Mouse (Mus musculus) heart, adult 8-10 months (tissue): ENCODE results near the gene Bcl9. TPM values are rescaled to one million over a fixed set of nuclear protein-coding genes. Genes with fewer than 3 reads are reported as not detected.

Experiments
- DNase-seq: peaks from one replicate; pipeline ENCODE4 v3.0.0; 2022; ENCODE audit warnings: low spot score
- total RNA-seq, 4 experiments: library from RNA; stranded (reverse); gene quantifications; 2 replicates each; pipeline ENCODE4 v1.2.4; 2022

Gene Bcl9
- total RNA-seq, 4 experiments from 2014 or later, result 16.8 to 26.1 (median 24.4) TPM

DNA sequence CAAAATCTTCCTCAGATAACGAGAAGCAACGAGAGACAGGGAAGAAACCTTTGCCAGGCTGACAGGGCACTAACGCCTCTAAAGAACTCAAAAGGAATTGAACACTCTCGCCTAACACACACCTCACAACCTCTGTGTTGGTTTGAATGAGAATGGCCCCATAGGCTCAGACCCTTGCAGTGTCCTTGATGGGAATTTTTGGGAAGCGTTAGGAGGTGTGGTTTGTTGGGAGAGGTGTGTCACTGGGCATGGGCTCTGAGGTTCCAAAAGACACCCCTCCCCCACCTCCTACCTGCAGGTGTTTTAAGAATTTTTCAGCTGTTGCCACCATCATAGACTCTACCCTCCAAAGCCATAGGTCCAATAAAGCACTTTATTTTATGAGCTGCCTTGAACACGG, 118.8 kb downstream of the Bcl9 start:
- DNase-seq, result no peak

DNA sequence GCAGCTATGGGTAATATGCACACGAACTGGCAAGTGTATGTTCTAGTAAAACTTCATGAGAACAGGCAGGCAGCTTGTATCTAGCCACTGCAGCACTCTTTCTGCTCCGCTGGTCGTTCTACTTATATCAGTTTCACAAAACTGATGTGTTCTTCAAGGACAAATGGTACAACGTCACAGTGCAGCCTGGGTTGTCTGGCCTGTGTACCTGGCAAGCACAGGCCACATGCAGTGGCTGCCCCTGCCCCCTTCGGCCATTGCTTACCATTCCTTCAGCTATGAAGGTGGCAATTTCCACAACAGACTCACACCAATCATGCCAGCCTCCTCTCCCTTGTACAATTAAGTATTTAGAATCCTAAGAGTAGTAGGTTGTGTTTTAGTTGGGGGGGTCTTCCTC, 125.1 kb downstream of the Bcl9 start:
- DNase-seq, result no peak

DNA sequence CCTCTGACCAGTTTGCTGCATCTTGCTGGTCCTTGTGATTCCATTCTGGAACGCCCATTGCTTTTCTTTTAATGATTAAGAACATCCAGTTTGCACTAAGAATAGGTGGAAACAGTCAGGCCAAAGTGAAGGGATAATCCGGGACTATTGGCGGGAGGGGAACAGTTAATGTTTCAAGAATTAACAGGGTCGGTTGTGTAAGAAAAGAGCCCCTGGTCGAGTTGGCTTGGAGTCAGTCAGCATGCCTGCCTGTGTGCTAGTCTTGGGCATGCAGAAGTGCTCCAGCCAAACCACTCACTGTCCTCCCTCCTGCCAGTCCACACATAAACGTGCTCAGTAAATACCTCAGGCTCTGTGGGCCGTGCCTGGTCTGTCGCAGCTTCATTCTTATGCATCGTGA, 125.5 kb downstream of the Bcl9 start:
- DNase-seq, result no peak

DNA sequence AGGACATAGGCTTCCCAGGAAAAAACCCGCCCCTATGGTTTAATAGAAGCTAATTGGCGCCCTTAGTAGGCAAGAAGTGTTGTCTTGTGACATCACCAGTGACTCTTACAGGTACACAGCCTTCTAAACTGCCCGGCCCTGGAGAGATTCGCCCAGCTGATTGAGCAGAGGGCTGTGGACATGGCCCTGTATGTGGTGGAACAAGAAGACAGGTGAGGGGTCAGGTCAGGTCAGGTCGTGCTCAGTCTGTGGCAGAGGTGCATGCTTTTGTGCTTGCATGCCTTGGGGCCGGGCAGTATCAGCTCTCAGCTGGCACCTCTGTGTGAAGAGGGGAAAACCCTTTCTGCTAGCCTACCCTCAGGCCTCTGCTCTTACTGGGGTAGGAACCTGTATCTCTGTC, 126.2 kb downstream of the Bcl9 start:
- no peak for DNase-seq

DNA sequence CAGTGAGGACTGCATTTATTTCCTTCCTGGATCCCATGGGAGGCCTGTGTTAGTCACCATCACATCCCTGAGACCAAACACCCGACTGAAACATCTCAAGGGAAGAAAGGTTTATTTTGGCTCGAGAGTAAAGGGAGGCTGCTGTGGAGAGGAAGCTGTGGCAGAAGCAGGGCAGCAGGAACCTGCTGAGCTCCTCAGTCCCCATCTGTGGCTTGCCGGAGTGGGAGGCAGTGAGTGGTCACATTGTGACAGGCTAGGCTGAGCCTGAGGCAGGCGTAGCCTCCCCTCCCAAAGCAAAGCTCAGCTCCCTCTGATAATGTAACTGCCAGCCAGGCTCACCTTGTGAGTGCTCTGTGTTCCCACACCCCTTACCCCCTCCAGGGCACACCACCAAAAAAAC, 130.6 kb downstream of the Bcl9 start:
- no peak for DNase-seq

DNA sequence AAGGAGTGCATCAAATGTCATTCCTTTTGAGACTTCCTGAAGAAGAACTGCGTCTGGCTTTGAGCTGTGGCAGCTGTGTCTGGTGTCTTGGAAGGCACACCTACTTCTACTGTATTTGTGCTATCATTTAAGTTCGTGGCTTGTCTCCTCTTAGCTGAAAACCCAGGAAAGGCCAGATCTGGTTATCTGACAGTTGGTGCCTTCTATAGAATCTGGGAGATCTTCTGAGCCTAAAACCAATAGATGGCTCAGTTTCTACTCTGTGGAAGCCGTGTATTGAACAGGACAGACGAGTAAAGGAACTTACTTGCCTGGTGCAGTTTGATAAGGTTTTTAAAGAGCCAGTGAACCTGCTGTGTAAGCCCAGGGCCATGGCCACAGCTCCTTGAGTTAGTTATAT, 133.2 kb downstream of the Bcl9 start:
- DNase-seq, result no peak

DNA sequence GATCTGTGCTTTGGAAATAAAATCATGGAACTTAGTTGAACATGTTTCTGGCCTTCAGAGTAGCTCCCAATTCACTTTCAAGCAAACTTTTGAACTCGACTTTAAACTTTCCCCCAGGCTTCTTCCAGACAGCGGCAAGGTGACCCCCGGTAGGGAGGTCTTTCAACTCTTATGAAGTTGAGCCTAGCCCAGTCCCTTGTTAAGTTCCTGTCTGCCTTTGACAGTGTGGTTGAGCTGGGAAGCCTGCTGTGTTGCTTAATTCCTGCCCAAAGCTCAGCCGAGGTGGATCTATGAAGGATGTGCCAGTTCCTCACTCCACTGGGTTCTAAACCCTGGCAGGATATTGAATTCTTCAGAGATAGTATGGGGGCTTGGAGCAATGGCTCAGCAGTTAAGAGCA, 135.9 kb downstream of the Bcl9 start:
- DNase-seq, result no peak

DNA sequence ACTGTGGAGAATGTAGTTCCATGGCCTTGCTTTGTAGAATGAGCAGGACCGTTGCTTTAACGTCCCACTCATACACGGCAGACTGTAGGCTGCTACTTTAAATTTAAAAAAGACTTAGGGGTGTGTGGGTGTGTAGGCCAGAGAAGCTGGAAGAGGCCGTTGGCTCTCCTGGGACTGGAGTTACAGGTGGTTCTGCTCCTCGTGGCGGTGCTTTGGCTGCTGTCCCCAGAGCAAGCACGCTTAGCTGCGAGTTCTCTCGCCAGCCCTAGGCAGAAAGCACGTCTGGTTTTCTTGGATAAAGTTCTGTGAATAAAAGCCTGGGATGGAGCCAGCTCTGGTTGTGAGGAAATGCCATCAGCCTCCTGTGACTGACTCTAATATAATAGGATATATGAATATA, 136.8 kb downstream of the Bcl9 start:
- peak; percentile 49 for DNase-seq

DNA sequence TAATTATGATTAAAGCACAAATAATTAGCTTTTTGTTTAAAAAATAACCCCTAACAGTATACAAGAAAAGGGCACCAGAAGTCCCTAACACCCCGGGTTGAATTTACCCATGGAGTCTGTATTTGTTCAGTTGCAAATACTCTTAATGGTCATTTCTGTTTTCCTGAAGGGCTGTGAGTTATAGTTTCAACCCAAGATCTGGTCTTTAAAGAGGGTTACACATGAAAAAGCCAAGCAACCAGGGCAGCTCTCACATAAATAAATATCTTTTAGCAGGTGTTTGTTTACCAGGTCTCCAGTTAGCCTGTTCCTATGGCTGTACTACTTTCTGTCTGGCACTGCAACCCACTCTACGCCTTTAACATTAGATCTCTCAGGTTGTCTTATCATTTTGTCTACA, 137.7 kb downstream of the Bcl9 start:
- no peak for DNase-seq

DNA sequence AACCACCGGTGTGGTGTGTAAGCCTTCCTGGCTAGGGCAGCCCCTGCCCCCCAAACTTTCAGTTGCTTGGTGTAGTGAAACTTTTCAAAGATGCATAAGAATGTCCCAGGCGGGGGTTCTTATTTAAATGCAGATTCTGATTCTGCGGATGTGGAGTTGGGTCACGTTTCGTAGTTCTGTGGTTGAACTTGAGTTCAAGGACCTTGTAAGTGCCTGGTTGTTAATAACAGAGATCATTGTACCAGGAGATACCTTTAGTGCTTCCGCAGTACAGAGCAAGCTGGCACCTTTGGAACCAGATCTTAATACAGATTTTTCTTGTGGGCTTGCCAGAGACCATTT, 138.2 kb downstream of the Bcl9 start:
- no peak for DNase-seq

DNA sequence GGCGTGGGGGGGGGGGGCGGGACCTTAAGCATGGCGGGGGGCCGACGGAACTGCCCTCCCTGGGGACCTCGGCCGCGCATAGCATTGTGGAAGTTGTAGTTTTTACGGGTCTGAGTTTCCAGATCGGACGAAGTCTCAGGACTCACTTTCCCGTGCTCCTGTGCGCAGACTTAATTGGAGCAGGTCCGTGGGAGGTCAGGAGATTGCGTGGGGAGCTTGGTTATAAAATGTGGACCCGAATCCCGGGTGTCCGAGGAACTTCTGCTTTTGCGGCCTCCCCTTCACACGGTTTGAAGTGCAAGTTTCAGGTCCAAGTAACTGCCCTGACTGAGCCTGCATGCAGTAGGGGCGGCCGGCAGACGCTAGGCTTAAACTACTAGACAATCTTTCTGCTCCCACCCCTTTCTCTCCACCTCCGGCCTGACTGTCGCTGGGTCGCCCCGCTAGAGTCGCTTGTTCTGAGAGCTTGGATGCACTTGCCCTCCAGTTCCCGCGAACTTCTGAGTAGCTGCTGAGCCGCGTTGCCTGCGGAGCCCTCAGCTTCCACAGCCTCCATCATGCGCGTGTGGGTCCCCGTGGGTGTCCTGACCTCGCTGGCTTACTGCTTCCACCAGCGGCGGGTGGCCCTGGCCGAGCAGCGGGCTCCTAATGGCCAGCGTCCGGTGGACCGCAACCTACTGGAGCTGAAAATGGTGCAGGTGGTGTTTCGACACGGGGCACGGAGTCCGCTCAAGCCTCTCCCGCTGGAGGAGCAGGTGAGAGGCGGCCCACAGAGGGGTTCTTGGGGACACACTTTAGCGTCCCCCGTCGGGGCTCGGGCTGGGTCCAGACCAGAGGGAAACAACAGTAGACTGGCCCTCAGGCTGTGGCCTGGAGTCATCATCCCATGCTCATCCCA, 138.9 kb downstream of the Bcl9 start, which contains the start of gene Acp6:
Gene Acp6 (plus strand): TSS at position 167 of the 898 bp plus-strand sequence.
- peak; percentile 93 for DNase-seq

DNA sequence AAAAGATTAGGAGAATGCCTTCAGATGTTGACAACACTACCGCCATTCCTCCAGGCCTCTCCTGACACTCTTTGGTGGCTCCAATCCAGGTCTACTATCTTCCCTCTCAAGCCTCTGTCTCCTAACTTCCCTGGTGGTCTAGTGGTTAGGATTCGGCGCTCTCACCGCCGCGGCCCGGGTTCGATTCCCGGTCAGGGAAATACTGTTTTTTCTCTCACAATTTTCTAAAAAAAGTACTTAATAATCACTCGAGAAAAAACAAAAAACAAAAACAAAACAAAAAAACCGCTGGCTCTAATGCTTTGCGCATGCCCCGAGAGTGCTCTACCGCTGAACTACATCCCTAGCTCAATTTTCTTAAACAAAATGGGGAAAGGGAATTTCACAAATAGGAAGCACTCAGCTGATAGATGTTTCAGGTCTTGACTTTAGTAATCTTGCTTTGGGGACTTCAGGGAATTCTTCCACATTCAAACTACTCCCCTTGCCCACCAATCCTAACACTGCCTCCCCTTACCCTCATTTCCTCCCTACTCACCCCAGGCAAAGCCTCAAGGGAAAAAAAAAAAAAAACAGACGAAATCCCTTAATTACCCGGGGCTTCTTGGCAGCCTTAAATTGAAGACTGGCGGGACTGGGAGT, 139.6 kb downstream of the Bcl9 start:
- peak; percentile 91 for DNase-seq

DNA sequence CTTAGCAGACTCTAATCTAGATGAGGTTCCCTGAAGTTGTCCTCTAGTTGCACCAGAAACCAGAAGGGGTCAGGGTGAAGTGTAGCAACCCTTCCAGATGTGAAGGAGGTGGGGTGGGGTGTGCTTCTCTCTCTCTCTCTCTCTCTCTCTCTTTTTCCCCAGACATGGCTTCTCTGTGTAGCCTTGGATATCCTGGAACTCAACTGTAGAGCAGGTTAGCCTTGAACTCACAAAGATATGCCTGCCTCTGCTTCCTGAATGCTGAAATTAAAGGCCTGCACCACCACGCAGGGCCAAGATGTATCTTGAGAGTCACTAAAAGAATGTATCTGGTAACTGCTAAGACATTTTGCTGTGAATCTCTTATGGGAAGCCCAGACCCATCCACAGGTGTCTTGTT, 140.4 kb downstream of the Bcl9 start:
- no peak for DNase-seq

DNA sequence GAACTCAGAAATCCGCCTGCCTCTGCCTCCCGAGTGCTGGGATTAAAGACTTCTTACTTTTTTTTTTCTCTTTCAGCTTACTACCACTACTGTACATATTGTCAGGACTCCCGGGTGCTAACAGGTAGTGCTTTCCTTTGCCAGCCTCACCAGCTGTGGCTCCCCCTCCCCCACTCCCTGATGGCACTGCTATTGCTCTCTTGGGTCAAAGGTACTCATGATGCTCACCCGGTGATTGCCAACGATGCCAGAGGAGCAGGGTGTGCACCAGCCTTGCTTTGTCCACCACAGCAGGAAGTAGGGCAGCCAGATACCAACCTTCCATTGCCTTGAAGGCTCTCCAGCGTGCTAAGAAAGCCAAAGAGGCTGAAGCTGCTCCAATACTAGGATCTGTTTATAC, 141.3 kb downstream of the Bcl9 start:
- no peak for DNase-seq

Other genes with a start within 250 kb of the Bcl9 start
- 10 to 100 TPM; 31.9 to 37.2 (median 34.1) TPM for gene Acp6, start 139.1 kb downstream of the Bcl9 start, total RNA-seq
- not detected for gene Olfr1402, start 124.1 kb upstream of the Bcl9 start, total RNA-seq